Comparison of ENCODE assay signal across 27 mouse cellular contexts in the genomic region with DNA sequence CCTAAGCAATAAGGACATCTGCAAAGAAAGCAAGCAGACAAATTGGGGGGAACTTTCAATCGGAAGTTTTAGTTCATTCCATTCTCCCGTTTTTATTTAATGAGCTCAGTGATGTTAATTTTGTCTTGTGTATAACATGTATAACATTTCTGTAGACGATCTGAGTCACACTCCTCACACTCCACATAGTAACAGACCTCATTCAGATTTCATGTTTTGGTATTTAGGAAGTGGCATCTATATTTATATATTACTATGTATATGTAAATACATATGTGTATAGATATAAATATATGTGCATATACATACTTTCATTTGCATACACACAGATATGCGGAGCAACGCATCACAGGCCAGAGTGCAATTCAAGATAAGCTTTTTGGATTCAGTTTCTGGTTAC.
"Had no signal": no experiment of that assay in that cellular context is flagged by ENCODE, and none has a peak within 500 bp of the region (broad histone marks: within the 10 kb centered on the region; RNA-seq: fewer than 3 reads in every experiment).

No protein-coding gene starts in this region.

- H3K9me3 ChIP-seq: heart, embryonic 10.5 days; heart, embryonic 12.5 days; hindbrain, embryonic 10.5 days; hindbrain, embryonic 12.5 days; intestine, embryonic 15.5 days; limb, embryonic 10.5 days; limb, embryonic 12.5 days; liver, embryonic 13.5 days had no signal

- DNase-seq: gastrocnemius, adult 2 months; gastrocnemius, postnatal 10 days; gastrocnemius, postnatal 25 days; heart, adult 18-20 months; heart, postnatal 10 days; heart, postnatal 4 days; kidney, adult 18-20 months; kidney, adult 8-10 months; kidney, postnatal 10 days; kidney, postnatal 25 days; kidney, postnatal 4 days; liver; liver, embryonic 13.5 days had no signal

- H3K36me3 ChIP-seq: heart, embryonic 10.5 days; heart, embryonic 12.5 days; hindbrain, embryonic 10.5 days; hindbrain, embryonic 12.5 days; intestine, embryonic 15.5 days; limb, embryonic 10.5 days; limb, embryonic 12.5 days; liver, embryonic 13.5 days had no signal

- H3K4me2 ChIP-seq: heart, embryonic 12.5 days; hindbrain, embryonic 12.5 days; hindbrain, embryonic 14.5 days; intestine, embryonic 15.5 days; limb, embryonic 12.5 days; liver, embryonic 11.5 days; liver, embryonic 13.5 days had no signal

- H3K27me3 ChIP-seq: heart, embryonic 12.5 days; intestine, embryonic 15.5 days; limb, embryonic 12.5 days; liver, embryonic 13.5 days had no signal

- H3K9ac ChIP-seq: heart, embryonic 12.5 days; hindbrain, embryonic 12.5 days; hindbrain, embryonic 14.5 days; intestine, embryonic 15.5 days; limb, embryonic 12.5 days; liver, embryonic 13.5 days had no signal

- ATAC-seq: hindbrain, embryonic 16.5 days; inflammation-experienced regulatory T-cells, adult 6 months; intestine, embryonic 15.5 days; intestine, postnatal 0 days had no signal

- H3K4me3 ChIP-seq: gastrocnemius, adult 2 months; heart, embryonic 10.5 days; heart, embryonic 12.5 days; hindbrain, embryonic 10.5 days; hindbrain, embryonic 12.5 days; intestine, embryonic 15.5 days; layer of hippocampus, adult 2 months; left cerebral cortex, adult 2 months; limb, embryonic 10.5 days; limb, embryonic 12.5 days; liver, embryonic 13.5 days had no signal

- H3K27ac ChIP-seq: gastrocnemius, adult 2 months; heart, embryonic 10.5 days; hindbrain, embryonic 10.5 days; hindbrain, embryonic 12.5 days; hindbrain, embryonic 14.5 days; intestine, embryonic 15.5 days; layer of hippocampus, adult 2 months; left cerebral cortex, adult 2 months; limb, embryonic 10.5 days; limb, embryonic 12.5 days; liver, embryonic 13.5 days had no signal

- H3K4me1 ChIP-seq: heart, embryonic 10.5 days; heart, embryonic 12.5 days; intestine, embryonic 15.5 days; limb, embryonic 10.5 days; limb, embryonic 12.5 days; liver, embryonic 13.5 days had no signal
